9 mouse cellular contexts compared by ENCODE assay signal in genomic region chr9:61435191-61435989, GRCm38 (mm10).
DNase-seq lines count a peak whose midpoint lies in the region; ATAC-seq and TF ChIP-seq lines count a peak whose summit lies in the region.
"Had no signal": no experiment of that assay in that cellular context is flagged by ENCODE, and none has a peak within 500 bp of the region (broad histone marks: within the 10 kb centered on the region; RNA-seq: fewer than 3 reads in every experiment).

No protein-coding gene starts in this region.

- no peak for TF ChIP-seq POLR2A in limb, embryonic 14.5 days (IDR thresholded peaks at IDR 0.05; ENCODE audit: borderline replicate concordance, extremely low read depth, insufficient read depth, insufficient read length)

- H3K9ac ChIP-seq in midbrain, embryonic 16.5 days (ENCODE audit: low read depth, low read length) = no peak overlapping the region
- H3K9ac ChIP-seq in limb, embryonic 14.5 days (ENCODE audit: low read depth, low read length, severe bottlenecking) = no peak overlapping the region
- H3K9ac ChIP-seq in neural tube, embryonic 11.5 days (ENCODE audit: low read length) = no peak overlapping the region

- H3K36me3 ChIP-seq in midbrain, embryonic 10.5 days = no peaks in the 10 kb centered on the region
- no peaks in the 10 kb centered on the region for H3K36me3 ChIP-seq in midbrain, embryonic 16.5 days (ENCODE audit: control insufficient read depth, insufficient read depth, low read length)
- H3K36me3 ChIP-seq in limb, embryonic 14.5 days (ENCODE audit: control insufficient read depth, insufficient read depth, low read length) = no peaks in the 10 kb centered on the region
- no peaks in the 10 kb centered on the region for H3K36me3 ChIP-seq in neural tube, embryonic 11.5 days (ENCODE audit: control insufficient read depth, insufficient read depth, low read length)

- no peaks in the 10 kb centered on the region for H3K9me3 ChIP-seq in midbrain, embryonic 10.5 days (replicated peaks)
- H3K9me3 ChIP-seq in midbrain, embryonic 16.5 days (replicated peaks; ENCODE audit: control insufficient read depth, low read length, poor library complexity, severe bottlenecking) = no peaks in the 10 kb centered on the region; the same call in 1 of the 2 replicates
- no peaks in the 10 kb centered on the region for H3K9me3 ChIP-seq in limb, embryonic 14.5 days (ENCODE audit: control insufficient read depth, low read length)
- H3K9me3 ChIP-seq in neural tube, embryonic 11.5 days (ENCODE audit: control insufficient read depth, low read length) = no peaks in the 10 kb centered on the region

- ATAC-seq in midbrain, embryonic 16.5 days = no peak
- no peak; the same call in 1 of the 2 replicates for ATAC-seq in limb, embryonic 14.5 days (ENCODE audit: low FRiP score, low read depth)
- ATAC-seq in neural tube, embryonic 11.5 days (ENCODE audit: insufficient read depth, low FRiP score, low TSS enrichment) = no peak
- ATAC-seq in cerebellum, adult (ENCODE audit: insufficient number of reproducible peaks, low FRiP score, low TSS enrichment) = no peak

- H3K4me3 ChIP-seq in midbrain, embryonic 10.5 days = no peak overlapping the region
- no peak overlapping the region for H3K4me3 ChIP-seq in midbrain, embryonic 16.5 days (ENCODE audit: low read depth, low read length)
- no peak overlapping the region for H3K4me3 ChIP-seq in limb, embryonic 14.5 days (replicated peaks; ENCODE audit: low read length)
- no peak overlapping the region for H3K4me3 ChIP-seq in neural tube, embryonic 11.5 days (ENCODE audit: low read depth, low read length)
- H3K4me3 ChIP-seq: megakaryocyte, embryonic 14.5 days had no signal

- DNase-seq in midbrain, embryonic 10.5 days (ENCODE audit: low spot score) = peak; percentile 45
- DNase-seq in adrenal gland, postnatal 36 days = peak; percentile 54 to 57
- DNase-seq in forelimb bud, embryonic 11.5 days (ENCODE audit: low read depth, low spot score) = peak; percentile 41
- DNase-seq in limb, embryonic 14.5 days (ENCODE audit: low spot score) = peak; percentile 53
- DNase-seq in neural tube, embryonic 11.5 days (ENCODE audit: low spot score) = peak; percentile 44
- DNase-seq in cerebellum, adult 11-12 months = no peak

- WGBS in midbrain, embryonic 10.5 days = 28% methylated on average over 8 of the region's 8 CpGs
- 33% methylated on average over 8 of the region's 8 CpGs for WGBS in midbrain, embryonic 16.5 days
- WGBS in limb, embryonic 14.5 days = 34% methylated on average over 8 of the region's 8 CpGs
- 29% methylated on average over 8 of the region's 8 CpGs for WGBS in neural tube, embryonic 11.5 days

- no peak overlapping the region for H3K27ac ChIP-seq in midbrain, embryonic 10.5 days (replicated peaks)
- no peak overlapping the region for H3K27ac ChIP-seq in midbrain, embryonic 16.5 days (ENCODE audit: low read length)
- H3K27ac ChIP-seq in limb, embryonic 14.5 days (replicated peaks; ENCODE audit: low read depth, low read length) = no peak overlapping the region
- no peak overlapping the region for H3K27ac ChIP-seq in neural tube, embryonic 11.5 days (ENCODE audit: low read depth, low read length)

- no peak overlapping the region for H3K4me2 ChIP-seq in midbrain, embryonic 16.5 days (ENCODE audit: low read length)
- no peak overlapping the region for H3K4me2 ChIP-seq in limb, embryonic 14.5 days (replicated peaks; ENCODE audit: low read depth, low read length, severe bottlenecking)
- H3K4me2 ChIP-seq in neural tube, embryonic 11.5 days (ENCODE audit: low read depth) = no peak overlapping the region

- H3K4me1 ChIP-seq in midbrain, embryonic 10.5 days = peaks cover 59% of the 10 kb centered on the region
- H3K4me1 ChIP-seq in midbrain, embryonic 16.5 days (ENCODE audit: control insufficient read depth, insufficient read depth, low read length) = peaks cover 4% of the 10 kb centered on the region
- H3K4me1 ChIP-seq in limb, embryonic 14.5 days (ENCODE audit: control insufficient read depth, insufficient read depth, low read length) = 0 out of 2 replicates have a peak, but pooled peaks cover 2% of the 10 kb centered on the region
- H3K4me1 ChIP-seq in neural tube, embryonic 11.5 days (ENCODE audit: control insufficient read depth, insufficient read depth, low read length) = peaks cover 13% of the 10 kb centered on the region
- H3K4me1 ChIP-seq: megakaryocyte, embryonic 14.5 days had no signal

- H3K27me3 ChIP-seq in midbrain, embryonic 10.5 days (ENCODE audit: low read depth, poor library complexity, severe bottlenecking) = peaks cover 45% of the 10 kb centered on the region
- no peaks in the 10 kb centered on the region; the same call in none of the 2 replicates for H3K27me3 ChIP-seq in midbrain, embryonic 16.5 days (ENCODE audit: control insufficient read depth, insufficient read depth, low read depth, low read length)
- no peaks in the 10 kb centered on the region for H3K27me3 ChIP-seq in limb, embryonic 14.5 days (ENCODE audit: control insufficient read depth, insufficient read depth, low read length)
- no peaks in the 10 kb centered on the region; the same call in 1 of the 2 replicates for H3K27me3 ChIP-seq in neural tube, embryonic 11.5 days (ENCODE audit: control insufficient read depth, insufficient read depth, low read length)
